Mouse (Mus musculus) liver, embryonic 16.5 days (tissue): ENCODE results near the gene 1810013L24Rik. TPM values are rescaled to one million over a fixed set of nuclear protein-coding genes. Genes with fewer than 3 reads are reported as not detected.

Source experiments
- ATAC-seq: fragments of 200-750 bp; cut with Nextera tagmentation; 2 replicates; pipeline ENCODE4 v1.8.0; 2017; ENCODE audit warnings: low read depth, mild to moderate bottlenecking, moderate number of reproducible peaks, moderate library complexity
- H3K27ac ChIP-seq: fragments of 300-500 bp; sonication (generic); 2 replicates; pipeline ENCODE4 v1.5.1; 2014; ENCODE audit warnings: mild to moderate bottlenecking, low read length
- H3K27me3 ChIP-seq: fragments of 300-500 bp; sonication (generic); 2 replicates; pipeline ENCODE4 v1.6.1; 2014; ENCODE audit warnings: low read depth, low read length, mixed read lengths; ENCODE audit not compliant: control insufficient read depth, insufficient read depth
- H3K36me3 ChIP-seq: fragments of 300-500 bp; sonication (generic); 2 replicates; pipeline ENCODE4 v1.6.1; 2014; ENCODE audit warnings: mild to moderate bottlenecking; ENCODE audit not compliant: control insufficient read depth, insufficient read depth
- H3K4me1 ChIP-seq: fragments of 300-500 bp; sonication (generic); 2 replicates; pipeline ENCODE4 v1.6.1; 2014; ENCODE audit warnings: low read depth, low read length, mixed read lengths; ENCODE audit not compliant: control insufficient read depth
- H3K4me2 ChIP-seq: fragments of 300-500 bp; sonication (generic); 2 replicates; pipeline ENCODE4 v1.6.1; 2014; ENCODE audit warnings: low read depth, low read length, mixed read lengths
- H3K4me3 ChIP-seq: fragments of 300-500 bp; sonication (generic); 2 replicates; pipeline ENCODE4 v1.5.1; 2014; ENCODE audit warnings: low read depth, mild to moderate bottlenecking, low read length
- H3K9ac ChIP-seq: fragments of 300-500 bp; sonication (generic); 2 replicates; pipeline ENCODE4 v1.6.1; 2014; ENCODE audit warnings: low read depth, low read length
- H3K9me3 ChIP-seq: fragments of 300-500 bp; sonication (generic); replicated peaks from 2 replicates; pipeline ENCODE4 v1.6.1; 2016; ENCODE audit warnings: low read length; ENCODE audit not compliant: control insufficient read depth
- WGBS: fragments of 180-500 bp; shearing (Covaris S2); extraction: QIAGEN DNeasy Blood & Tissue Kit; methylation state at CpG from one replicate; pipeline ENCODE4 v1.1.7; 2014; ENCODE audit not compliant: insufficient replicate concordance; 5-methylcytosine and 5-hydroxymethylcytosine counted together
- polyA plus RNA-seq: library from polyadenylated mRNA; unstranded; fragments of >200 nt; fragmentation: Nextera tagmentation; extraction: Ambion mirVana; gene quantifications from 2 replicates; pipeline ENCODE4 v1.2.1, GENCODE M21; 2015

Gene 1810013L24Rik
- polyA plus RNA-seq, 1 experiment from 2014 or later: 10.9 TPM

GRCm38 (mm10) chr16:8843580-8844175 lies 13.8 kb downstream of the 1810013L24Rik start:
- Histone ChIP-seq H3K27ac (no peak overlapping the region), H3K4me2 (no peak overlapping the region), H3K36me3 (peaks cover 42% of the 10 kb centered on the region), H3K27me3 (no peaks in the 10 kb centered on the region), H3K4me3 (no peak overlapping the region), H3K9me3 (no peaks in the 10 kb centered on the region), H3K4me1 (peaks cover 3% of the 10 kb centered on the region), H3K9ac (no peak overlapping the region)
- WGBS: 81% methylated on average over 3 of the region's 3 CpGs
- ATAC-seq: no peak

GRCm38 (mm10) chr16:8845986-8846385 lies 16.1 kb downstream of the 1810013L24Rik start:
- no peak overlapping the region for H3K4me3 ChIP-seq
- H3K4me1 ChIP-seq: peaks cover 3% of the 10 kb centered on the region
- no peaks in the 10 kb centered on the region for H3K27me3 ChIP-seq
- no peak overlapping the region for H3K9ac ChIP-seq
- WGBS: 76% methylated on average over 4 of the region's 4 CpGs
- H3K36me3 ChIP-seq: peaks cover 31% of the 10 kb centered on the region
- H3K27ac ChIP-seq: no peak overlapping the region
- no peak for ATAC-seq
- H3K4me2 ChIP-seq: no peak overlapping the region
- no peaks in the 10 kb centered on the region for H3K9me3 ChIP-seq

- H3K4me2 ChIP-seq: no peak overlapping the region
- H3K4me1 ChIP-seq: peaks cover 3% of the 10 kb centered on the region
- ATAC-seq: peak; percentile 62
- WGBS: 62% methylated on average over 4 of the region's 4 CpGs
- H3K9me3 ChIP-seq: no peaks in the 10 kb centered on the region
- peaks cover 29% of the 10 kb centered on the region for H3K36me3 ChIP-seq
- H3K27me3 ChIP-seq: no peaks in the 10 kb centered on the region
- no peak overlapping the region for H3K9ac ChIP-seq
- H3K27ac ChIP-seq: no peak overlapping the region
- H3K4me3 ChIP-seq: no peak overlapping the region
Measured at GRCm38 (mm10) chr16:8848309-8849068, 18.6 kb downstream of the 1810013L24Rik start.

- Histone ChIP-seq H3K27ac (no peak overlapping the region), H3K4me1 (peaks cover 3% of the 10 kb centered on the region), H3K4me3 (no peak overlapping the region), H3K36me3 (peaks cover 37% of the 10 kb centered on the region), H3K4me2 (no peak overlapping the region), H3K9ac (no peak overlapping the region), H3K27me3 (no peaks in the 10 kb centered on the region), H3K9me3 (no peaks in the 10 kb centered on the region)
- no peak for ATAC-seq
- WGBS: 82% methylated on average over 1 of the region's 1 CpGs
Measured at GRCm38 (mm10) chr16:8849929-8850328, 20.0 kb downstream of the 1810013L24Rik start.

- no peak overlapping the region for H3K27ac ChIP-seq
- peaks cover 71% of the 10 kb centered on the region for H3K36me3 ChIP-seq
- H3K9ac ChIP-seq: no peak overlapping the region
- WGBS: 96% methylated on average over 2 of the region's 2 CpGs
- H3K27me3 ChIP-seq: no peaks in the 10 kb centered on the region
- no peaks in the 10 kb centered on the region for H3K9me3 ChIP-seq
- ATAC-seq: no peak
- H3K4me1 ChIP-seq: no peaks in the 10 kb centered on the region; the same call in 1 of the 2 replicates
- H3K4me3 ChIP-seq: no peak overlapping the region
- no peak overlapping the region for H3K4me2 ChIP-seq
Measured at GRCm38 (mm10) chr16:8855143-8855542, 25.2 kb downstream of the 1810013L24Rik start.

- H3K9me3 ChIP-seq: no peaks in the 10 kb centered on the region
- no peak overlapping the region for H3K9ac ChIP-seq
- H3K4me2 ChIP-seq: no peak overlapping the region
- no peak for ATAC-seq
- no peaks in the 10 kb centered on the region; the same call in 1 of the 2 replicates for H3K4me1 ChIP-seq
- 81% methylated on average over 2 of the region's 2 CpGs for WGBS
- no peak overlapping the region for H3K27ac ChIP-seq
- H3K27me3 ChIP-seq: no peaks in the 10 kb centered on the region
- peaks cover 72% of the 10 kb centered on the region for H3K36me3 ChIP-seq
- H3K4me3 ChIP-seq: no peak overlapping the region
Measured at GRCm38 (mm10) chr16:8856820-8857219, 26.9 kb downstream of the 1810013L24Rik start.

- WGBS: 67% methylated on average over 5 of the region's 5 CpGs
- H3K9ac ChIP-seq: no peak overlapping the region
- H3K9me3 ChIP-seq: no peaks in the 10 kb centered on the region
- H3K27me3 ChIP-seq: no peaks in the 10 kb centered on the region
- H3K36me3 ChIP-seq: peaks cover 27% of the 10 kb centered on the region
- no peak overlapping the region for H3K27ac ChIP-seq
- H3K4me3 ChIP-seq: no peak overlapping the region
- H3K4me1 ChIP-seq: peaks cover 7% of the 10 kb centered on the region; the same call in 1 of the 2 replicates
- no peak for ATAC-seq
- H3K4me2 ChIP-seq: no peak overlapping the region
Measured at GRCm38 (mm10) chr16:8862336-8862987, 32.6 kb downstream of the 1810013L24Rik start.

- no peak for ATAC-seq
- WGBS: 30% methylated on average over 3 of the region's 4 CpGs
- H3K27ac ChIP-seq: no peak overlapping the region
Measured at GRCm38 (mm10) chr16:8864223-8864631, 34.3 kb downstream of the 1810013L24Rik start.

More at GRCm38 (mm10) chr16:8864223-8864631, 34.3 kb downstream of the 1810013L24Rik start:
- Histone ChIP-seq H3K36me3 (peaks cover 15% of the 10 kb centered on the region), H3K4me2 (no peak overlapping the region), H3K4me1 (peaks cover 7% of the 10 kb centered on the region; the same call in 1 of the 2 replicates), H3K9me3 (no peaks in the 10 kb centered on the region), H3K27me3 (no peaks in the 10 kb centered on the region), H3K4me3 (no peak overlapping the region), H3K9ac (no peak overlapping the region)
